Mouse (Mus musculus): ENCODE data around the gene Diras2. TPM values are rescaled to one million over a fixed set of nuclear protein-coding genes. Genes with fewer than 3 reads are reported as not detected.

Diras2 gene
- under 1 TPM; 0.13 to 0.31 (median 0.21) TPM for total RNA-seq (2022)

DNA sequence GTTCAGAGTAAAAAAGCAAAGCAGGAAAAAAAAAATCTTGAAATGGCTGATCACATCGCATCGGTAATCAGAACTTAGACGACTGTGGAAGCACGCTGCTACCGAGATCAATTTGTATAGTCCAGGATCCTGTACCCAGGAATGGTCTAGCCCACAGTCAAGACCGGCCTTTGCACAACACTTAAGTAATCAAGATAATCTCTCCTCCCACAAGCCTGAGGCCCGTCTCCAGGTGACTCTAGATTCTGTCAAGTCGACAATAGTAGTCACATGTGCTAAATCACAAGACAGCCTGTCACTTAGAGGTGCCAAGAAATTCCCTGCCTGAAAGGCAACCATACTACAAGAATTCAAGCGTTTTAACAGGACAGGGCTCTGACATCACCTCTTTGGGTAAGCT lies at the start of gene Diras2:
Gene Diras2 (minus strand): TSS at position 159 of the 400 bp plus-strand sequence.
- no peak for DNase-seq (ENCODE audit: low spot score)

- DNase-seq (ENCODE audit: low spot score) = no peak
These were observed 47.7 kb upstream of the Diras2 start for GRCm38 (mm10) chr13:52578776-52579175.

DNA sequence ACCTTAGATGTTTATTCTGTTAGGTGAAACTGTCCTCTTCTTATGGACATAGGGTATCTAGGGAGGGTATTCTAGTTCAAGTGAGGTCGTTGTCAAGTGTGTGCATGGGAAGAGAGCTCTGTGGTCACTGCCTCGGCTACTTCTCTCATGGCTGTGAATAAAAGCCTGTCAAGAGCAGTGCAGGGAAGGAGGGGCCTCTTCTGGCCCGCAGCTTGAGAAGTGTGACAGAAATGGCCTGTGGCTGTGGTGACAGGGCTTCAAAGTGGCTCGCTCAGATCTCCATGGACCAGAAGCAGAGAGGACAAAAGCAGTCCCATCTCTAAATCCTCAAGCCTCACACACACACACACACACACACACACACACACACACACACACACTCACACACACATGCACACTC lies 46.9 kb upstream of the Diras2 start:
- DNase-seq (ENCODE audit: low spot score) = no peak

GRCm38 (mm10) chr13:52577326-52577920 lies 46.3 kb upstream of the Diras2 start:
- DNase-seq (ENCODE audit: low spot score) = no peak

GRCm38 (mm10) chr13:52576841-52577240 lies 45.8 kb upstream of the Diras2 start:
- DNase-seq (ENCODE audit: low spot score) = no peak

- DNase-seq (ENCODE audit: low spot score) = no peak
These were observed 45.0 kb upstream of the Diras2 start for GRCm38 (mm10) chr13:52576021-52576614.

GRCm38 (mm10) chr13:52575483-52575882 lies 44.4 kb upstream of the Diras2 start:
- no peak for DNase-seq (ENCODE audit: low spot score)

- no peak for DNase-seq (ENCODE audit: low spot score)
These were observed 43.2 kb upstream of the Diras2 start for GRCm38 (mm10) chr13:52574311-52574710.

DNA sequence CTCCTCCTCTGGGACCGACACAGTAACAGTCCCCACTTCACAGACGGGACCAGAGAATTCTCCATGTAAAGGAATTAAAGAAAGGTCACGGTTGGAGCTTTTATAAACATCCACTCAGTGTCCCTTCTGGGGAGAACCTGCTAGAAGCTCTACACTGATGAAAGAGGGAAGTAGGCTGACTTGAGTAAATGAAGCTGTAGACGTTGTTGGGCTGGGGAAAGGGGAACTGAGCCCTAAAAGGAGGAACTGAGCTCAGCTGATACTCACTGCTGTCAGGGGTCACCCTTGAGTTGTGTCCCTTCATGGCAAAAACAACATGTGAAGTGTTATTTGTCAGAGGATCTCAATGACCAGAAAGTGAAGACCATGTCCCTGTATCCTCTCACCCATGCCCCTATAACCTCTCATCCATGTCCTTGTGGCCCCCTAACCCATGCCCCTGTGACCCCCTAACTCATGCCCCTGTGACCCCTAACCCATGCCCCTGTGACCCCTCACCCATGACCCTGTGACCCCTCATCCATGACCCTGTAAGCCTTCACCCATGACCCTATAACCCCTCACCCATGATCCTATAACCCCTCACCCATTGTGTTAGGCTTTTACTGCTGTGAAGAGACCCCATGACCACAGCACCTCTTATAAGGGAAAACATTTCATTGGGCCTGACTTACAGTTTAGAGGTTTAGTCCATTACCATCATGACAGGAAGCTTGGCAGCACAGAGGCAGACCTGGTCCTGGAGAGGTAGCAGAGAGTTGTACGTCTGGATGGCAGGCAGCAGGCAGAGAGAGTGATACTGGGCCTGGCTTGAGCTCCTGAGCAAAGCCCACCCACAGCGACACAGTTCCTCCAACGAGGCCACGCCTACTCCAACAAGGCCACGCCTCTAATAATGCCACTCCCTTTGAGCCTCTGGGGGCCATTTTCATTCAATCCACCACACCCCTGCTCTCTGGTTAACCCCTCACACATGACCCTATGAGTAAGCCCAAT lies 41.7 kb upstream of the Diras2 start:
- DNase-seq (ENCODE audit: low spot score) = peak; percentile 42

GRCm38 (mm10) chr13:52571591-52572384 lies 40.7 kb upstream of the Diras2 start:
- no peak for DNase-seq (ENCODE audit: low spot score)

- no peak for DNase-seq (ENCODE audit: low spot score)
These were observed 39.2 kb upstream of the Diras2 start for GRCm38 (mm10) chr13:52570276-52570675.

GRCm38 (mm10) chr13:52569194-52569769 lies 38.2 kb upstream of the Diras2 start:
- no peak for DNase-seq (ENCODE audit: low spot score)

GRCm38 (mm10) chr13:52566777-52567176 lies 35.7 kb upstream of the Diras2 start:
- DNase-seq (ENCODE audit: low spot score) = no peak

DNA sequence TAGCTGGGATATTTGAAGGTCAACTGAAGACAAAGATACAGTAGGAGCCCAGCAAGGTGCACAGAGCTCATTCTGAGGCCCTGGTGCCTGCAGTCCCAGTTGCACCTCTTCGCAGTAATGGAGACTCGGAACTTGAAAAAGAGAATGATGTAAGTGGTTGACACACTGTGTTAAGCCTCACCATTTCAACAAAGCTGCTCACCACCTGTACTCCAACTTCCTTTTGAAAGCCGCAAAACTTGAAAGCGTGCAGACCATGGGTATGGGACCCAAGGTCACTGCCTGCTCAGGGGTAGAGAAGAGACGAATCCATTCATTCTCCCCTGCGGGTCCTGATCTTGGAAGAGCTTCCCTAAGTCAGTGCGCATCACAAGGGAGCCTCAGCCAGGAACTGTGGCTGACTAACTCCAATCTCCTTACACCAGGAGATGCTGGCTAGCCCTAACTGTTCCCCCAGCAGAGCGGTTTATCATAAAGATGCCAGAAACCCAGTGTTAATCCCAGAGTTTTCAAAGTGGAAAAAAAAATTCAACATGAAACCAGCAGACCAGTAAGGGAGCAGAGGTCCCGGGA lies 35.2 kb upstream of the Diras2 start:
- no peak for DNase-seq (ENCODE audit: low spot score)

- DNase-seq (ENCODE audit: low spot score) = no peak
These were observed 34.1 kb upstream of the Diras2 start for GRCm38 (mm10) chr13:52565103-52565739.

DNA sequence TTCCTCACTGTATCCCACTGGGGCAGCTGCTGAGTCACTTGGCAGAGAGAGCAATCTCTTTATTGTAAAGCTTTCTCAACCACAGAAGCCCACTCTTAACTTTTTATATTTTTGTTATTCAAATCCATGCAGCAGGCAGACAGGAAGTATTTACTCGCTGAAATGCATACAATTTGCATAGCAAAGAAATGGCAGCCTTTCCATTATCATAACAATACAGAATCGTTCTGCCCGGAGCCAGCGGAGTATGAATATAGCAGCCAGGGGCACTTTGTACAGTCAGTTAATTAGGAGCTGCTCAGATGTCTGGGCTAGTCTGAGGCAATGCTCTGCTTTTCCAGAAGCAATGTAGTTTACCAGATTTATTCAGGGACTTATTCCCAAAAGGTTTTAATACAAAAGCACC lies 31.1 kb upstream of the Diras2 start:
- DNase-seq (ENCODE audit: low spot score) = no peak

- DNase-seq (ENCODE audit: low spot score) = no peak
These were observed 30.5 kb upstream of the Diras2 start for GRCm38 (mm10) chr13:52561367-52562165.

DNA sequence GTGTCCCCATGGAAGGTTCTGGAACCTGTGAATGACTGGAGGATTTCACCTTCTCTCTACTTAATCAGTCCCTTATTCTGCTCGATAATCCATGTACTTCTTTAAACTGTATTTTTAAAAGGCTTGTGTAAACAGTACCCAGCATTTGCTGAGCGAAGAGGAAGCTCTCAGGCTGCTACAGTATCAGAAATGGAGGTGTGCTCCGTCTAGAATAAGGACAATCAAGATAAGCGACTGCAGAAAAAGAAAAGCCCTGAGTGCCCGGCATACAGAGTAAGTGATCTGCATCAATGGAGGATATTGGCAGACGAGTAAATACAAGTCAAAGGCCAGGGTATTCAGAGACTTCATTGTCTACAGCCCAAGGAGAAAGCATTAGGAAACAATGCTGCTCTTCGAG lies 26.3 kb upstream of the Diras2 start:
- no peak for DNase-seq (ENCODE audit: low spot score)

- no peak for DNase-seq (ENCODE audit: low spot score)
These were observed 23.6 kb upstream of the Diras2 start for GRCm38 (mm10) chr13:52554722-52555121.

All from heart, adult 8-10 months (tissue).